17 mouse cellular contexts compared by ENCODE assay signal in the genomic region with DNA sequence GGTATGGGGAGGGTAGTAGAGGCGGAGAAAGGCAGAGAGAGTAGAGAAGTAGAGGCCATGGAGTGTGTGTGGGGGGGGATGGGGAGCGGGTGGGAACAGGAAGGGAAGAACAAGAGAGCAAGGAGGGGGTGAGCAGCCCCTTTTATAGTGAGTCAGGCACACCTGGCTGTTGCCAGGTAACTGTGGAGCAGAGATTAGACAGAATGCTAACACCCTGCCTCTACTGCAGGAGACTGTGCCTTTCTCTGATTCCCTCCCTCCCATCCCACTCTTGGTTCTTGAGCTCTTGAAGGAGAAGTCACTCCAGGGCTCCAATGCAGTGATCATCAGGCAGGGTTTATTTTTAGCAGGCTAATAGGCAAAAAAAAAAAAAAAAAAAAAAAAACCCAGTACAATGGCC. TPM values are rescaled to one million over a fixed set of nuclear protein-coding genes. Genes with fewer than 3 reads are reported as not detected.
DNase-seq lines count a peak whose midpoint lies in the region; ATAC-seq and TF ChIP-seq lines count a peak whose summit lies in the region.
"Had no signal": no experiment of that assay in that cellular context is flagged by ENCODE, and none has a peak within 500 bp of the region (broad histone marks: within the 10 kb centered on the region; RNA-seq: fewer than 3 reads in every experiment).

No protein-coding gene starts in this region.

- H3K9ac ChIP-seq in hindbrain, postnatal 0 days (replicated peaks; ENCODE audit: low read length) = no peak overlapping the region
- H3K9ac ChIP-seq in hindbrain, embryonic 14.5 days = no peak overlapping the region
- H3K9ac ChIP-seq in forebrain, embryonic 15.5 days (replicated peaks) = no peak overlapping the region
- no peak overlapping the region for H3K9ac ChIP-seq in midbrain, embryonic 15.5 days
- no peak overlapping the region for H3K9ac ChIP-seq in liver, embryonic 11.5 days (ENCODE audit: low read depth, low read length)

- peak; percentile 43; the same call in 1 of the 2 replicates for ATAC-seq in hindbrain, postnatal 0 days
- no peak for ATAC-seq in hindbrain, embryonic 14.5 days (ENCODE audit: low FRiP score)
- ATAC-seq in forebrain, embryonic 15.5 days (replicated peaks) = 0 out of 2 replicates have a peak, but pooled peaks have one; percentile 39
- ATAC-seq in midbrain, embryonic 15.5 days (replicated peaks) = peak; percentile 62
- no peak for ATAC-seq in liver, embryonic 11.5 days (replicated peaks; ENCODE audit: low FRiP score)

- peaks cover 3% of the 10 kb centered on the region; the same call in 1 of the 2 replicates for H3K4me1 ChIP-seq in hindbrain, postnatal 0 days (ENCODE audit: insufficient read depth, low read length)
- peaks cover 21% of the 10 kb centered on the region for H3K4me1 ChIP-seq in hindbrain, embryonic 14.5 days (replicated peaks; ENCODE audit: control insufficient read depth, insufficient read depth, low read length)
- H3K4me1 ChIP-seq in forebrain, embryonic 15.5 days = peaks cover 28% of the 10 kb centered on the region
- peaks cover 29% of the 10 kb centered on the region for H3K4me1 ChIP-seq in midbrain, embryonic 15.5 days
- 0 out of 2 replicates have a peak, but pooled peaks cover 2% of the 10 kb centered on the region for H3K4me1 ChIP-seq in liver, embryonic 11.5 days (replicated peaks; ENCODE audit: control insufficient read depth, insufficient read depth, low read length)

- no peak for DNase-seq in hindbrain, postnatal 0 days (ENCODE audit: low spot score)
- DNase-seq in hindbrain, embryonic 14.5 days (ENCODE audit: low spot score) = no peak
- DNase-seq in brain, adult 2 months (ENCODE audit: low read depth, low spot score) = peak; percentile 77
- no peak for DNase-seq in liver, embryonic 11.5 days (ENCODE audit: low spot score)
- DNase-seq in left cerebral cortex, postnatal 10 days (ENCODE audit: extremely low spot score in 1 of 2, low spot score in 2 of 2) = no peak
- no peak for DNase-seq in lung, postnatal 10 days
- DNase-seq: B cell, adult 2 months; cerebellum, postnatal 25 days; heart, adult 2 months; kidney, adult 11 months; kidney, postnatal 14 days; liver; lung, adult 18-20 months; thymus, postnatal 25 days had no signal

- intact Hi-C loops in left cerebral cortex, postnatal 10 days (cut with DNase I) = no loop called here

- no peak overlapping the region for H3K4me3 ChIP-seq in hindbrain, postnatal 0 days (ENCODE audit: low read length)
- no peak overlapping the region for H3K4me3 ChIP-seq in hindbrain, embryonic 14.5 days (replicated peaks; ENCODE audit: low read length)
- H3K4me3 ChIP-seq in forebrain, embryonic 15.5 days = no peak overlapping the region
- H3K4me3 ChIP-seq in midbrain, embryonic 15.5 days = no peak overlapping the region
- H3K4me3 ChIP-seq in liver, embryonic 11.5 days (ENCODE audit: low read depth, low read length) = no peak overlapping the region
- H3K4me3 ChIP-seq: heart, adult 2 months had no signal

- H3K36me3 ChIP-seq in hindbrain, postnatal 0 days (ENCODE audit: insufficient read depth, low read length) = no peaks in the 10 kb centered on the region
- no peaks in the 10 kb centered on the region for H3K36me3 ChIP-seq in hindbrain, embryonic 14.5 days (replicated peaks; ENCODE audit: control insufficient read depth, insufficient read depth)
- H3K36me3 ChIP-seq in forebrain, embryonic 15.5 days = no peaks in the 10 kb centered on the region
- H3K36me3 ChIP-seq in midbrain, embryonic 15.5 days (replicated peaks) = no peaks in the 10 kb centered on the region
- H3K36me3 ChIP-seq in liver, embryonic 11.5 days (ENCODE audit: control insufficient read depth, insufficient read depth, low read length) = no peaks in the 10 kb centered on the region

- H3K27ac ChIP-seq in hindbrain, postnatal 0 days = peak overlapping the region; percentile 22; the same call in 1 of the 2 replicates
- H3K27ac ChIP-seq in hindbrain, embryonic 14.5 days = no peak overlapping the region
- H3K27ac ChIP-seq in forebrain, embryonic 15.5 days (replicated peaks) = peak overlapping the region; percentile 67
- peak overlapping the region; percentile 48 for H3K27ac ChIP-seq in midbrain, embryonic 15.5 days
- H3K27ac ChIP-seq in liver, embryonic 11.5 days (ENCODE audit: low read depth, low read length) = no peak overlapping the region
- H3K27ac ChIP-seq: heart, adult 2 months; macrophage had no signal

- no peak for TF ChIP-seq CTCF in hindbrain, postnatal 0 days (IDR thresholded peaks at IDR 0.05; ENCODE audit: low read depth)

- no peaks in the 10 kb centered on the region for H3K27me3 ChIP-seq in hindbrain, postnatal 0 days (ENCODE audit: insufficient read depth, low read length)
- H3K27me3 ChIP-seq in hindbrain, embryonic 14.5 days (ENCODE audit: control insufficient read depth, insufficient read depth, low read length) = no peaks in the 10 kb centered on the region
- no peaks in the 10 kb centered on the region for H3K27me3 ChIP-seq in forebrain, embryonic 15.5 days
- no peaks in the 10 kb centered on the region for H3K27me3 ChIP-seq in midbrain, embryonic 15.5 days (replicated peaks)
- no peaks in the 10 kb centered on the region for H3K27me3 ChIP-seq in liver, embryonic 11.5 days (replicated peaks; ENCODE audit: control insufficient read depth, insufficient read depth, low read length)

- no peaks in the 10 kb centered on the region for H3K9me3 ChIP-seq in hindbrain, postnatal 0 days (ENCODE audit: low read length)
- no peaks in the 10 kb centered on the region for H3K9me3 ChIP-seq in hindbrain, embryonic 14.5 days (ENCODE audit: control insufficient read depth, low read length)
- H3K9me3 ChIP-seq in forebrain, embryonic 15.5 days = no peaks in the 10 kb centered on the region
- H3K9me3 ChIP-seq in midbrain, embryonic 15.5 days = no peaks in the 10 kb centered on the region
- H3K9me3 ChIP-seq in liver, embryonic 11.5 days (ENCODE audit: control insufficient read depth, low read length) = no peaks in the 10 kb centered on the region

- 70% methylated on average over 2 of the region's 2 CpGs for WGBS in hindbrain, postnatal 0 days
- WGBS in hindbrain, embryonic 14.5 days = 63% methylated on average over 2 of the region's 2 CpGs
- 59% methylated on average over 2 of the region's 2 CpGs for WGBS in forebrain, embryonic 15.5 days
- WGBS in midbrain, embryonic 15.5 days = 54% methylated on average over 2 of the region's 2 CpGs
- WGBS in liver, embryonic 11.5 days = 73% methylated on average over 2 of the region's 2 CpGs

- H3K4me2 ChIP-seq in hindbrain, postnatal 0 days (ENCODE audit: low read depth, low read length) = no peak overlapping the region
- no peak overlapping the region for H3K4me2 ChIP-seq in hindbrain, embryonic 14.5 days (replicated peaks)
- no peak overlapping the region for H3K4me2 ChIP-seq in forebrain, embryonic 15.5 days (replicated peaks)
- no peak overlapping the region for H3K4me2 ChIP-seq in midbrain, embryonic 15.5 days
- no peak overlapping the region for H3K4me2 ChIP-seq in liver, embryonic 11.5 days

RNA-seq across cellular contexts. Expression of a gene that starts 29.7 kb away (rescaled TPM):
- 62.6 and 70.1 TPM in 2 replicates for total RNA-seq in hindbrain, postnatal 0 days (2014; rRNA removed)
- 132 and 133 TPM in 2 replicates for polyA plus RNA-seq in hindbrain, postnatal 0 days (2015; fragmentation: Nextera tagmentation; extraction: Ambion mirVana)
- polyA plus RNA-seq in hindbrain, embryonic 14.5 days (2014; fragmentation: Nextera tagmentation; extraction: Ambion mirVana) = 94.2 and 110 TPM in 2 replicates
- 117 TPM in 2 replicates for polyA plus RNA-seq in forebrain, embryonic 15.5 days (2015; fragmentation: Nextera tagmentation; extraction: Ambion mirVana)
- polyA plus RNA-seq in midbrain, embryonic 15.5 days (2015; fragmentation: Nextera tagmentation; extraction: Ambion mirVana) = 106 and 109 TPM in 2 replicates
- polyA plus RNA-seq in liver, embryonic 11.5 days (2014; fragmentation: Nextera tagmentation; extraction: Ambion mirVana) = 77.4 and 80.0 TPM in 2 replicates
- 10 to 100 TPM; 61.8 to 68.6 TPM for total RNA-seq in left cerebral cortex, postnatal 10 days (2021)

RNA-seq across cellular contexts. Expression of a gene that starts 30.0 kb away (rescaled TPM):
- total RNA-seq in hindbrain, postnatal 0 days (2014; rRNA removed) = 10.6 and 11.5 TPM in 2 replicates
- 41.8 and 42.9 TPM in 2 replicates for polyA plus RNA-seq in hindbrain, postnatal 0 days (2015; fragmentation: Nextera tagmentation; extraction: Ambion mirVana)
- polyA plus RNA-seq in hindbrain, embryonic 14.5 days (2014; fragmentation: Nextera tagmentation; extraction: Ambion mirVana) = 45.6 and 45.9 TPM in 2 replicates
- polyA plus RNA-seq in forebrain, embryonic 15.5 days (2015; fragmentation: Nextera tagmentation; extraction: Ambion mirVana) = 47.9 and 48.9 TPM in 2 replicates
- 47.4 and 48.7 TPM in 2 replicates for polyA plus RNA-seq in midbrain, embryonic 15.5 days (2015; fragmentation: Nextera tagmentation; extraction: Ambion mirVana)
- 37.2 and 37.4 TPM in 2 replicates for polyA plus RNA-seq in liver, embryonic 11.5 days (2014; fragmentation: Nextera tagmentation; extraction: Ambion mirVana)
- 10 to 100 TPM; 18.4 to 22.2 TPM for total RNA-seq in left cerebral cortex, postnatal 10 days (2021)

Comparison
In these comparisons a context has a peak if more than half of its experiments do, and no peak if none do; other contexts are left out.
1. ATAC-seq: peak in hindbrain, postnatal 0 days (single experiment), forebrain, embryonic 15.5 days (single experiment) and midbrain, embryonic 15.5 days (single experiment); none in hindbrain, embryonic 14.5 days (single experiment) and liver, embryonic 11.5 days (single experiment).
2. H3K27ac ChIP-seq: peak in hindbrain, postnatal 0 days (single experiment), forebrain, embryonic 15.5 days (single experiment) and midbrain, embryonic 15.5 days (single experiment); none in hindbrain, embryonic 14.5 days (single experiment) and liver, embryonic 11.5 days (single experiment).